Mouse (Mus musculus): ENCODE results near the gene Pus7l.

DNA sequence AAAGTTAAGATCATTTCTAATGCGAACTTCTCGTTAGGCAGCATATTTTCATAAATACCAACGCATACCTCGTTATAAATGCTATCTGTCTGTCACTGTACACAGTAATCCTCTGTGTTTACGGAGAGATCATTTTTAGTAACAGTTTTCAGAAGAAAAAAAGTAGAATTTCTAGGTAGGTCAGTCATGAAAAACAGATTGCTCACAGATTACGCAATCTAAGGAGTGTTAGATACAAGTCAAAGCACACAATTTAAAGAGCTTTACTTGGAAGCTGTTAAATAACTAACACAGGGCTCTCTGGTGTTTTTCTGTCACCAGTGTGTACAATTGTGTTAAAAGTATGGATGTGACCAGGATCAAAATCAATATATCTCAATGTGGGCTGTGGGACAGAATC, 10.4 kb downstream of the Pus7l start:
- TF ChIP-seq CTCF (IDR thresholded peaks at IDR 0.05; ENCODE audit: borderline replicate concordance, control insufficient read depth, extremely low read depth, insufficient read depth, low read length, poor library complexity) (no peak), POLR2A (IDR thresholded peaks at IDR 0.05; ENCODE audit: control insufficient read depth, extremely low read depth, insufficient read depth, low read length, poor library complexity) (no peak)
